Mouse (Mus musculus) CH12.LX (cell line): Measurements from ENCODE around the gene Ablim1. TPM values are rescaled to one million over a fixed set of nuclear protein-coding genes. Genes with fewer than 3 reads are reported as not detected.

Experiments
- DNase-seq: peaks from one replicate; pipeline ENCODE4 v3.0.0-alpha.2; 2013; ENCODE audit errors: extremely low read depth
- H3K27ac ChIP-seq: 2 replicates; pipeline ENCODE4 v1.5.1; 2012; ENCODE audit warnings: low read depth, mild to moderate bottlenecking, control low read depth, moderate library complexity; ENCODE audit not compliant: insufficient read depth
- H3K27me3 ChIP-seq: replicated peaks from 2 replicates; pipeline ENCODE3; 2012; ENCODE audit warnings: inconsistent platforms
- H3K36me3 ChIP-seq, 2 experiments: replicated peaks in 1 of 2; 2 replicates each; pipeline versions ENCODE3 to v1.6.1; 2012; ENCODE audit warnings: inconsistent platforms in 1 of 2, low read length in 1 of 2, mild to moderate bottlenecking in 1 of 2, mixed read lengths in 1 of 2, moderate library complexity in 1 of 2; ENCODE audit not compliant: control insufficient read depth in 1 of 2, insufficient read depth in 1 of 2
- H3K4me1 ChIP-seq, 2 experiments: 2 replicates each; pipeline ENCODE4 v1.6.1; 2012; ENCODE audit warnings: inconsistent platforms in 1 of 2, moderate library complexity in 1 of 2; ENCODE audit not compliant: insufficient read depth in 2 of 2, control insufficient read depth in 1 of 2
- H3K4me2 ChIP-seq: 2 replicates; pipeline ENCODE4 v1.6.1; 2012; ENCODE audit warnings: low read depth, mild to moderate bottlenecking, control low read depth; ENCODE audit not compliant: poor library complexity, insufficient read depth, severe bottlenecking
- H3K4me3 ChIP-seq, 3 experiments: fragments of 150-350 bp in 1 of 3; sonication (generic) in 1 of 3; replicated peaks in 1 of 3; 2 replicates each; pipeline versions ENCODE3 to v1.5.1; 2011 to 2012; ENCODE audit warnings: low read depth in 2 of 3, low read length in 2 of 3, mild to moderate bottlenecking in 2 of 3, moderate library complexity in 2 of 3, control low read depth in 1 of 3, improper control_type of control experiment in 1 of 3, inconsistent platforms in 1 of 3, mixed read lengths in 1 of 3; ENCODE audit not compliant: poor library complexity in 1 of 3
- H3K79me2 ChIP-seq: replicated peaks from 2 replicates; pipeline ENCODE4 v1.6.1; 2012; ENCODE audit warnings: mild to moderate bottlenecking, moderate library complexity; ENCODE audit not compliant: control insufficient read depth, poor library complexity, insufficient read depth, severe bottlenecking; ENCODE audit errors: extremely low read depth
- H3K9ac ChIP-seq: 2 replicates; pipeline ENCODE4 v1.6.1; 2012; ENCODE audit warnings: low read depth, mild to moderate bottlenecking, control low read depth, moderate library complexity; ENCODE audit not compliant: insufficient read depth
- H3K9me3 ChIP-seq: replicated peaks from 2 replicates; pipeline ENCODE3; 2012; ENCODE audit warnings: low read length, inconsistent platforms, mixed read lengths
- E2F4 ChIP-seq: IDR thresholded peaks from 2 replicates; pipeline ENCODE4 v1.6.1; 2011; ENCODE audit warnings: low read depth, low read length, improper control_type of control experiment; ENCODE audit not compliant: insufficient replicate concordance
- ELF1 ChIP-seq: IDR thresholded peaks from 2 replicates; pipeline ENCODE4 v1.6.1; 2014; ENCODE audit warnings: low read depth, mild to moderate bottlenecking, inconsistent platforms, low read length, improper control_type of control experiment
- GABPA ChIP-seq: IDR thresholded peaks from 2 replicates; pipeline ENCODE4 v1.6.1; 2012; ENCODE audit warnings: low read depth, low read length, improper control_type of control experiment, inconsistent platforms; ENCODE audit not compliant: insufficient replicate concordance
- HCFC1 ChIP-seq: IDR thresholded peaks from 2 replicates; pipeline ENCODE4 v1.6.1; 2012; ENCODE audit warnings: low read depth, mild to moderate bottlenecking, inconsistent platforms, low read length, improper control_type of control experiment
- JUN ChIP-seq: IDR thresholded peaks from 2 replicates; pipeline ENCODE4 v1.6.1; 2011; ENCODE audit warnings: low read depth, mild to moderate bottlenecking, low read length, improper control_type of control experiment, moderate library complexity; ENCODE audit not compliant: insufficient read depth
- MAFK ChIP-seq: IDR thresholded peaks from 2 replicates; pipeline ENCODE4 v1.6.1; 2011; ENCODE audit warnings: low read length, improper control_type of control experiment; ENCODE audit not compliant: insufficient replicate concordance
- MAX ChIP-seq: IDR thresholded peaks from 2 replicates; pipeline ENCODE4 v1.6.1; 2011; ENCODE audit warnings: low read length, improper control_type of control experiment
- MEF2A ChIP-seq: IDR thresholded peaks from 2 replicates; pipeline ENCODE4 v1.6.1; 2014; ENCODE audit warnings: low read depth, mild to moderate bottlenecking, inconsistent platforms, low read length, improper control_type of control experiment, borderline replicate concordance
- MYC ChIP-seq: IDR thresholded peaks from 2 replicates; pipeline ENCODE4 v1.6.1; 2011; ENCODE audit warnings: low read depth, mild to moderate bottlenecking, improper control_type of control experiment, low read length
- NELFE ChIP-seq: IDR thresholded peaks from 2 replicates; pipeline ENCODE4 v1.6.1; 2011; ENCODE audit warnings: low read depth, low read length, improper control_type of control experiment
- NRF1 ChIP-seq: IDR thresholded peaks from 2 replicates; pipeline ENCODE4 v1.6.1; 2014; ENCODE audit warnings: low read depth, mild to moderate bottlenecking, inconsistent platforms, low read length, improper control_type of control experiment, moderate library complexity
- PAX5 ChIP-seq: IDR thresholded peaks from 2 replicates; pipeline ENCODE4 v1.6.1; 2012; ENCODE audit warnings: low read length, inconsistent platforms, mixed read lengths
- POLR2A ChIP-seq: IDR thresholded peaks from 2 replicates; pipeline ENCODE4 v1.6.1; 2011; ENCODE audit warnings: low read depth, mild to moderate bottlenecking, improper control_type of control experiment, low read length
- RAD21 ChIP-seq: IDR thresholded peaks from 2 replicates; pipeline ENCODE4 v1.6.1; 2011; ENCODE audit warnings: low read depth, mild to moderate bottlenecking, low read length, improper control_type of control experiment, moderate library complexity
- RCOR1 ChIP-seq: conservative IDR thresholded peaks from 2 replicates; pipeline ENCODE4 v1.6.1; 2012; ENCODE audit warnings: low read depth, mild to moderate bottlenecking, inconsistent platforms, low read length, improper control_type of control experiment
- ZKSCAN1 ChIP-seq: IDR thresholded peaks from 2 replicates; pipeline ENCODE4 v1.6.1; 2012; ENCODE audit warnings: low read depth, inconsistent platforms, low read length, improper control_type of control experiment, borderline replicate concordance
- ZNF384 ChIP-seq: IDR thresholded peaks from 2 replicates; pipeline ENCODE4 v1.6.1; 2012; ENCODE audit warnings: low read depth, low read length, improper control_type of control experiment, inconsistent platforms
- dilution Hi-C: fragments of 300-500 bp; cut with MboI; formaldehyde crosslinking; loops from 2 replicates; pipeline ENCODE4 v1.14.3; 2020; ENCODE audit warnings: low sequenced_read_pairs; ENCODE audit not compliant: extremely low pct_unique_long_range_greater_than_20kb, extremely low pct_ligation_motif_present
- in situ Hi-C: fragments of 300-500 bp; cut with MboI; formaldehyde crosslinking; loops from 3 replicates; pipeline ENCODE4 v1.14.3; 2019; ENCODE audit warnings: low sequenced_read_pairs, low pct_ligation_motif_present, low pct_unique_long_range_greater_than_20kb, mixed read lengths
- polyA plus RNA-seq: library from polyadenylated mRNA; unstranded; fragments of >175 nt; gene quantifications from 2 replicates; pipeline ENCODE4 v1.2.1, GENCODE M21; 2012; ENCODE audit warnings: low read depth; ENCODE audit not compliant: insufficient read length
- total RNA-seq, 2 experiments: library from RNA; depleted of rRNA; stranded (reverse); fragments of 300-350 nt in 1 of 2; fragments of >200 nt in 1 of 2; gene quantifications; 2 replicates each; pipeline ENCODE4 v1.2.3; 2012 to 2014

Ablim1 gene
- total and polyA plus RNA-seq, 3 experiments = 0.85 to 2.4 (median 2.0) TPM

DNA sequence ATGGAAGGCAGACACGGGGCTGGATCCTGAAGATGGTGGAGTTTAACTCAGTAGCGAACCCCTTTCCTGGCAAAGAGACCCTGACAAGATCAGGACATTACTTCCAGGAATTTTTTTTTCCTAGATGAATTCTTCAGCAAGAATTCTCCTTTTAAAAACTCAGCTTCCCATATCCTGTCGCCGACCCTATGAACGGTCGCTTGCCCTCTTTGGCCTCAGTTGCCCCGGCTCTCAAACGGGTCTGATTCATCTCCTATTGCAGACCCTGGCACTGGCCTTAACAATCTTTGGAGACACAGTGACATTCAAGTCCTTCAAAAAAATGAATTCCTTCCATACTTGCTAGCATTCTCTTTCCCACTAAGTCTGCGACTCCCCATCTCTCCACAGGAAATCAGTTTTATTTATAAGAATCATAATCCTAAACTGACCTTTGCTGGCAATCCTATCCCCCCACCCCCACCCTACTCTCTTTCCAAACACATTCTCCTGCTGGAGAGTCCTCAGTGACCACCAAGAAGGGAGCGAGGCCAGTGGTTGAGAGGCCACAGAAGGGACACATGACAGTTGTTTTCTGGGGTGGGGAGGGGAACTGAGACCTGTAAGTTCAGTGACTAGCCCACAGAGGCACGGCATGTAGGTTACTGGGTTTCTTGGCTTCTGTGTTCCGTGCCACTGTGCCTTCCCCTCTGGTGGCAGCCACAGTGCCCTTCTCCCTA lies 311.8 kb downstream of the Ablim1 start:
- Histone ChIP-seq H3K4me3 (no peak overlapping the region), H3K9ac (no peak overlapping the region), H3K27me3 (peaks cover 1% of the 10 kb centered on the region), H3K4me2 (no peak overlapping the region), H3K4me1 (peaks cover 4 to 9% of the 10 kb centered on the region in 2 experiments; a peak in 2 of 4 replicates), H3K27ac (no peak overlapping the region), H3K36me3 (no peaks in the 10 kb centered on the region), H3K9me3 (no peaks in the 10 kb centered on the region), H3K79me2 (no peaks in the 10 kb centered on the region)
- dilution Hi-C loops (no loop called here), in situ Hi-C loops (no loop called here)
- TF ChIP-seq ZKSCAN1 (no peak), MYC (no peak), ELF1 (no peak), NELFE (no peak), PAX5 (no peak), RAD21 (no peak), E2F4 (no peak), GABPA (no peak), POLR2A (no peak), MAFK (no peak), JUN (no peak), ZNF384 (no peak), HCFC1 (no peak), MEF2A (no peak)
- DNase-seq = no peak

DNA sequence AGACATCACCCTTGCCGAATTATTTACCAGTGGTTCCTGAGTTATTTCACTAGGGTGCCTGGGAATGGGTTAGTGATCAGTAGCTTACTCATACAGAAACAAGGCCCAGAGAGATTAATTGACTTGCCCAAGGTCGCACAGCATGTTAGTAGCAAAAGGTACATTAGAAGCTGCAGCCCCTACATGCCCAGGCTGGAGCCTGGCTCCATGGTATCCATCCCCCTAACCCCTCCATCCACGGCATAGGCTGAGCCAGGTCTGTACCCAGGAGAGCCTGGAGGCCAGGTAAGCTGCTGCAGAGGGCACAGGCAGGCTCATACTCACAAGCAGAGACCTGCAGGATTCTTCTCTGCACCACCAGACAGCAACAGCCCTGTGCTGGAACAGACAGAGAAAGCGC lies 312.8 kb downstream of the Ablim1 start:
- Histone ChIP-seq H3K9ac (no peak overlapping the region), H3K27ac (no peak overlapping the region), H3K9me3 (no peaks in the 10 kb centered on the region), H3K27me3 (peaks cover 1% of the 10 kb centered on the region), H3K36me3 (no peaks in the 10 kb centered on the region), H3K4me1 (peaks cover 4 to 9% of the 10 kb centered on the region in 2 experiments; a peak in 2 of 4 replicates), H3K4me3 (no peak overlapping the region), H3K4me2 (no peak overlapping the region), H3K79me2 (no peaks in the 10 kb centered on the region)
- in situ Hi-C loops = no loop called here
- DNase-seq = no peak
- no peak for TF ChIP-seq MAX
- no peak for TF ChIP-seq RCOR1
- TF ChIP-seq NRF1 = no peak
- dilution Hi-C loops = no loop called here
